Mouse (Mus musculus) lung, postnatal 0 days (tissue): ENCODE measurements around the gene Atp5j. TPM values are rescaled to one million over a fixed set of nuclear protein-coding genes. Genes with fewer than 3 reads are reported as not detected.

Experiments
- ATAC-seq: fragments of 200-750 bp; cut with Nextera tagmentation; 2 replicates; pipeline ENCODE4 v1.8.0; 2017; ENCODE audit warnings: moderate library complexity
- DNase-seq: peaks from one replicate; pipeline ENCODE4 v3.0.0-alpha.2; 2016; ENCODE audit warnings: low spot score
- H3K27ac ChIP-seq: fragments of 300-500 bp; sonication (generic); 2 replicates; pipeline ENCODE4 v1.5.1; 2014; ENCODE audit warnings: antibody characterized with exemption, mild to moderate bottlenecking, low read length, mixed read lengths
- H3K27me3 ChIP-seq: fragments of 300-500 bp; sonication (generic); replicated peaks from 2 replicates; pipeline ENCODE4 v1.6.1; 2014; ENCODE audit warnings: low read length, mixed read lengths; ENCODE audit not compliant: insufficient read depth
- H3K36me3 ChIP-seq: fragments of 300-500 bp; sonication (generic); 2 replicates; pipeline ENCODE4 v1.6.1; 2014; ENCODE audit warnings: low read length, mixed read lengths; ENCODE audit not compliant: insufficient read depth
- H3K4me1 ChIP-seq: fragments of 300-500 bp; sonication (generic); 2 replicates; pipeline ENCODE4 v1.6.1; 2014; ENCODE audit warnings: antibody characterized with exemption, low read depth, low read length, mixed read lengths; ENCODE audit not compliant: insufficient read depth
- H3K4me2 ChIP-seq: fragments of 300-500 bp; sonication (generic); replicated peaks from 2 replicates; pipeline ENCODE4 v1.6.1; 2014; ENCODE audit warnings: low read depth, mild to moderate bottlenecking, low read length, moderate library complexity, mixed read lengths
- H3K4me3 ChIP-seq: fragments of 300-500 bp; sonication (generic); 2 replicates; pipeline ENCODE4 v1.5.1; 2014; ENCODE audit warnings: low read depth, low read length
- H3K9ac ChIP-seq: fragments of 300-500 bp; sonication (generic); replicated peaks from 2 replicates; pipeline ENCODE4 v1.6.1; 2014; ENCODE audit warnings: low read depth, mild to moderate bottlenecking
- H3K9me3 ChIP-seq: fragments of 300-500 bp; sonication (generic); 2 replicates; pipeline ENCODE4 v1.6.1; 2016; ENCODE audit warnings: low read length, mixed read lengths
- CTCF ChIP-seq: IDR thresholded peaks from 2 replicates; pipeline ENCODE4 v1.5.1; 2016; ENCODE audit warnings: antibody characterized with exemption, mild to moderate bottlenecking
- EP300 ChIP-seq: IDR thresholded peaks from 2 replicates; pipeline ENCODE4 v1.6.1; 2016; ENCODE audit warnings: antibody characterized with exemption, mild to moderate bottlenecking, control low read depth
- WGBS: fragments of 180-500 bp; shearing (Covaris S2); extraction: QIAGEN DNeasy Blood & Tissue Kit; methylation state at CpG from one replicate; pipeline ENCODE4 v1.1.7; 2014; 5-methylcytosine and 5-hydroxymethylcytosine counted together
- polyA plus RNA-seq: library from polyadenylated mRNA; unstranded; fragments of >200 nt; fragmentation: Nextera tagmentation; extraction: Ambion mirVana; gene quantifications from 2 replicates; pipeline ENCODE4 v1.2.1, GENCODE M21; 2015

Gene Atp5j
- polyA plus RNA-seq, 1 experiment from 2014 or later: 711 TPM

DNA sequence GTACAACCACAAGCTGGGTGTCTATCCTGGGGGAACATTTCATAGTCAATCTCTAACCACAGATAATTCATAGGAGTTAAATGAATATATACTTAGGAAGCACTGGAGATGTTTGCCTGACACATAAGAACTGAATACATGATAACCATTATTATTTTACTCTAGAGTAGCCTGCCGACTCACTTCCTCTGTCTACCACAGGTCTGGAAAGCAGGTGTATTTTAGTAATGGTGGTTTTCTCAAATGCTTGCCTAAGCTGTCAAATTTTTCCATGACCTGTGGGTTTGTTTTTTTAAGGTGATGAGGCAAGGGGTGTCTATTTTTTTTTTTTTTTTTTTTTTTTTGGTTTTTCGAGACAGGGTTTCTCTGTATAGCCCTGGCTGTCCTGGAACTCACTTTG, 35.4 kb downstream of the Atp5j start:
- TF ChIP-seq CTCF: no peak
- TF ChIP-seq EP300: no peak
- 93% methylated on average over 1 of the region's 2 CpGs for WGBS
- DNase-seq (no peak), ATAC-seq (no peak)
- no peaks in the 10 kb centered on the region for H3K36me3 ChIP-seq
- H3K9ac ChIP-seq: no peak overlapping the region
- no peaks in the 10 kb centered on the region for H3K4me1 ChIP-seq
- H3K4me3 ChIP-seq: no peak overlapping the region
- H3K27ac ChIP-seq: no peak overlapping the region
- H3K27me3 ChIP-seq: no peaks in the 10 kb centered on the region
- no peaks in the 10 kb centered on the region for H3K9me3 ChIP-seq
- H3K4me2 ChIP-seq: no peak overlapping the region

- no peak overlapping the region for H3K27ac ChIP-seq
- DNase-seq (peak; percentile 25), ATAC-seq (peak; percentile 43)
- TF ChIP-seq CTCF (no peak), EP300 (peak; percentile 79)
- H3K36me3 ChIP-seq: no peaks in the 10 kb centered on the region
- no peaks in the 10 kb centered on the region for H3K9me3 ChIP-seq
- H3K9ac ChIP-seq: no peak overlapping the region
- H3K4me3 ChIP-seq: no peak overlapping the region
- H3K4me1 ChIP-seq: no peaks in the 10 kb centered on the region
- 68% methylated on average over 9 of the region's 9 CpGs for WGBS
- no peaks in the 10 kb centered on the region for H3K27me3 ChIP-seq
- H3K4me2 ChIP-seq: no peak overlapping the region
Measured at GRCm38 (mm10) chr16:84796678-84797077, 38.7 kb downstream of the Atp5j start.

DNA sequence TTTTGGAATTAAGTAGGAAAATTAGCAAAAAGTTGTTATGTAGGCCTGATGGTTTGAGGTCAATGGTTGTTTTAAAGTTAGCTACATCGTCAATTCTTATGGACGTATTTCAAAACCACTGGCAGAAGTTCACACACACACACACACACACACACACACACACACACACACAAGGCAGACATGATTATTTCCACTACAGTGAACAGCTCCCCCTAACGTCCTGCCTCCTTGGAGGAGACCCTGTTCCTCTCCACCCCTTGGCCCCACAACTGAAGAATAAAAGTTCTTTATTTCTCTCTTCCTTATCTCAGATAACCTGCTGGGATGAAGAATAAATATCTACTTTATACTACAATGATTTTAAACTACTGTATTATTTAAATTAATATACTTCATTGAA, 40.1 kb downstream of the Atp5j start:
- no peaks in the 10 kb centered on the region for H3K4me1 ChIP-seq
- no peak overlapping the region for H3K4me2 ChIP-seq
- TF ChIP-seq CTCF (peak; percentile 35), EP300 (no peak)
- H3K27me3 ChIP-seq: no peaks in the 10 kb centered on the region
- H3K4me3 ChIP-seq: no peak overlapping the region
- no peak overlapping the region for H3K9ac ChIP-seq
- no peaks in the 10 kb centered on the region for H3K9me3 ChIP-seq
- DNase-seq: no peak
- H3K36me3 ChIP-seq: no peaks in the 10 kb centered on the region
- no peak overlapping the region for H3K27ac ChIP-seq
- ATAC-seq: no peak
- WGBS: 43% methylated on average over 3 of the region's 3 CpGs

GRCm38 (mm10) chr16:84793401-84793800, 42.0 kb downstream of the Atp5j start:
- 89% methylated on average over 14 of the region's 14 CpGs for WGBS
- H3K9me3 ChIP-seq: no peaks in the 10 kb centered on the region
- no peak for DNase-seq
- no peaks in the 10 kb centered on the region for H3K27me3 ChIP-seq
- H3K4me1 ChIP-seq: no peaks in the 10 kb centered on the region
- no peaks in the 10 kb centered on the region for H3K36me3 ChIP-seq
- H3K4me2 ChIP-seq: no peak overlapping the region
- TF ChIP-seq CTCF: no peak
- no peak for TF ChIP-seq EP300
- H3K27ac ChIP-seq: no peak overlapping the region
- H3K9ac ChIP-seq: no peak overlapping the region
- no peak overlapping the region for H3K4me3 ChIP-seq
- ATAC-seq: no peak

- Histone ChIP-seq H3K4me2 (no peak overlapping the region), H3K27me3 (no peaks in the 10 kb centered on the region), H3K27ac (no peak overlapping the region), H3K9me3 (no peaks in the 10 kb centered on the region), H3K4me3 (no peak overlapping the region), H3K4me1 (no peaks in the 10 kb centered on the region), H3K9ac (no peak overlapping the region), H3K36me3 (no peaks in the 10 kb centered on the region)
- DNase-seq: no peak
- TF ChIP-seq CTCF (no peak), EP300 (no peak)
- ATAC-seq: no peak
- 62% methylated on average over 2 of the region's 2 CpGs for WGBS
Measured at GRCm38 (mm10) chr16:84790595-84791165, 44.7 kb downstream of the Atp5j start.

DNA sequence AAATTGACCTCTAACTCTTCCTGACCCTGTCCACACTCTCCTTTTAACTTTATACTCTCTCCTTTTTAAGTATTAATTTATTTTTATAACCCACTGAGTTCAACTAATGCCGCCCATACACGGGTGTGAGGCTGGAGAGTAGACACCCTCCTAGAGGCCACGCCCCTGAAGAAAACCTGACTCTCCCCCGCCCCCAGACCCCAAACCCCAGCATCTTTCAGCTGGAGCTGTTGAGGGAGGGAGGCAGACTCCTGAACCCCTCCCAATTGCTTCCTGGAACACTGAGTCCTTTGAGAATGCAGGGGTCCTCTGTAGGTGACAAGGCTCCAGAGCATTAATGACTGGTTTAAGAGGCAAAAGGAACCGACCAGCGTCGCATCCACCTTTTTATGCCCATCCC, 50.5 kb downstream of the Atp5j start:
- no peak overlapping the region for H3K27ac ChIP-seq
- H3K9ac ChIP-seq: no peak overlapping the region
- no peak for DNase-seq
- no peaks in the 10 kb centered on the region for H3K9me3 ChIP-seq
- no peak for ATAC-seq
- 36% methylated on average over 7 of the region's 7 CpGs for WGBS
- H3K4me2 ChIP-seq: no peak overlapping the region
- no peaks in the 10 kb centered on the region for H3K27me3 ChIP-seq
- no peaks in the 10 kb centered on the region for H3K36me3 ChIP-seq
- TF ChIP-seq EP300 (no peak), CTCF (no peak)
- H3K4me1 ChIP-seq: no peaks in the 10 kb centered on the region
- no peak overlapping the region for H3K4me3 ChIP-seq

DNA sequence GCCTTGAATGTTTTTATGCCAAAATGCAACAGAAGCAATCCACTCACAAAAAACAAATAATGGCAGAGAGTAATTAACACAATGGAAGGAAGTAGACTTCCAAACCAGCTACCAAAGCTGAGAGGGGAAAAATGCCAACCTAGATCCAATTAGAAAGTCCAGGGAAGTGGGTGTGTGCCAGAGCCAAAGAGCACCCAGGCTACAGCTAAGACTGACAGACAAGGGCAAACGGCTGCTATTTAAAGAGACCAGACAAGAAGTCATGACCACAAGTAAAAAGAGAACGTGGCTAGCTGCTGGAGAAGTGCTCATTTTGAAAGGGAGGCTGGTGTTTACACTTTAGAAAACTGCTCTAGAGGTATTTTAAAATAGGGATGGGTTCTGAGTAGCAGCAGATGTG, 52.1 kb downstream of the Atp5j start:
- no peak overlapping the region for H3K9ac ChIP-seq
- no peak for ATAC-seq
- no peaks in the 10 kb centered on the region; the same call in 1 of the 2 replicates for H3K9me3 ChIP-seq
- TF ChIP-seq CTCF: no peak
- no peak for TF ChIP-seq EP300
- H3K4me1 ChIP-seq: no peaks in the 10 kb centered on the region
- WGBS: 26% methylated on average over 2 of the region's 2 CpGs
- no peak overlapping the region for H3K4me3 ChIP-seq
- no peaks in the 10 kb centered on the region for H3K36me3 ChIP-seq
- no peaks in the 10 kb centered on the region for H3K27me3 ChIP-seq
- peak; percentile 14 for DNase-seq
- no peak overlapping the region for H3K4me2 ChIP-seq
- no peak overlapping the region for H3K27ac ChIP-seq
